Mouse (Mus musculus) stomach, postnatal 0 days (tissue): Measurements from ENCODE around the gene Tff1.

Source experiments
- CTCF ChIP-seq: IDR thresholded peaks from 2 replicates; pipeline ENCODE4 v1.5.1; 2016; ENCODE audit warnings: antibody characterized with exemption, low read depth, mild to moderate bottlenecking, moderate library complexity
- EP300 ChIP-seq: optimal IDR thresholded peaks from 2 replicates; pipeline ENCODE3; 2016; ENCODE audit warnings: antibody characterized with exemption

GRCm38 (mm10) chr17:31129452-31129851 is 35.6 kb downstream of the Tff1 start, which contains the start of gene Tff3:
- TF ChIP-seq CTCF (no peak), EP300 (no peak)
